Mouse (Mus musculus) layer of hippocampus, adult 18-20 months (tissue): ENCODE results near the gene Pced1b. TPM values are rescaled to one million over a fixed set of nuclear protein-coding genes. Genes with fewer than 3 reads are reported as not detected.

Source experiments
- DNase-seq, 2 experiments: peaks; one replicate each; pipeline ENCODE4 v3.0.0; 2022; ENCODE audit warnings: low spot score in 2 of 2
- total RNA-seq, 2 experiments: library from RNA; stranded (reverse); gene quantifications; 2 replicates each; pipeline ENCODE4 v1.2.3; 2021

The Pced1b gene
- total RNA-seq, 2 experiments from 2014 or later: 6.0 to 6.9 TPM

GRCm38 (mm10) chr15:97256411-97256810 lies 9.5 kb downstream of the Pced1b start:
- no peak for DNase-seq

GRCm38 (mm10) chr15:97257206-97257775 lies 10.4 kb downstream of the Pced1b start:
- no peak for DNase-seq

GRCm38 (mm10) chr15:97258483-97259230 lies 11.8 kb downstream of the Pced1b start:
- no peak for DNase-seq

GRCm38 (mm10) chr15:97259300-97259699 lies 12.4 kb downstream of the Pced1b start:
- DNase-seq: no peak

GRCm38 (mm10) chr15:97259968-97260597 lies 13.2 kb downstream of the Pced1b start:
- DNase-seq: no peak

GRCm38 (mm10) chr15:97262251-97262650 lies 15.3 kb downstream of the Pced1b start:
- no peak for DNase-seq

GRCm38 (mm10) chr15:97266236-97266845 lies 19.4 kb downstream of the Pced1b start:
- DNase-seq: no peak

GRCm38 (mm10) chr15:97267094-97267695 lies 20.3 kb downstream of the Pced1b start:
- DNase-seq: no peak

GRCm38 (mm10) chr15:97271985-97272697 lies 25.2 kb downstream of the Pced1b start:
- DNase-seq: peak in 1 of 2 experiments; percentile 22

- no peak for DNase-seq
These were observed 25.9 kb downstream of the Pced1b start for GRCm38 (mm10) chr15:97272831-97273230.

- no peak for DNase-seq
These were observed 28.9 kb downstream of the Pced1b start for GRCm38 (mm10) chr15:97275626-97276395.

- no peak for DNase-seq
These were observed 29.8 kb downstream of the Pced1b start for GRCm38 (mm10) chr15:97276660-97277153.

GRCm38 (mm10) chr15:97277328-97277727 lies 30.4 kb downstream of the Pced1b start:
- DNase-seq: no peak

- no peak for DNase-seq
These were observed 31.5 kb downstream of the Pced1b start for GRCm38 (mm10) chr15:97278340-97278948.

- no peak for DNase-seq
These were observed 33.2 kb downstream of the Pced1b start for GRCm38 (mm10) chr15:97280131-97280530.

- DNase-seq: no peak
These were observed 33.9 kb downstream of the Pced1b start for GRCm38 (mm10) chr15:97280776-97281175.

GRCm38 (mm10) chr15:97281712-97282571 lies 35.0 kb downstream of the Pced1b start:
- no peak for DNase-seq

- DNase-seq: no peak
These were observed 35.6 kb downstream of the Pced1b start for GRCm38 (mm10) chr15:97282572-97282881.

GRCm38 (mm10) chr15:97284201-97284600 lies 37.3 kb downstream of the Pced1b start:
- no peak for DNase-seq
